Mouse (Mus musculus) lung, postnatal 0 days (tissue): ENCODE results near the gene Hspa4. TPM values are rescaled to one million over a fixed set of nuclear protein-coding genes. Genes with fewer than 3 reads are reported as not detected.

Experiments
- ATAC-seq: fragments of 200-750 bp; cut with Nextera tagmentation; 2 replicates; pipeline ENCODE4 v1.8.0; 2017; ENCODE audit warnings: moderate library complexity
- DNase-seq: peaks from one replicate; pipeline ENCODE4 v3.0.0-alpha.2; 2016; ENCODE audit warnings: low spot score
- H3K27ac ChIP-seq: fragments of 300-500 bp; sonication (generic); 2 replicates; pipeline ENCODE4 v1.5.1; 2014; ENCODE audit warnings: antibody characterized with exemption, mild to moderate bottlenecking, low read length, mixed read lengths
- H3K27me3 ChIP-seq: fragments of 300-500 bp; sonication (generic); replicated peaks from 2 replicates; pipeline ENCODE4 v1.6.1; 2014; ENCODE audit warnings: low read length, mixed read lengths; ENCODE audit not compliant: insufficient read depth
- H3K36me3 ChIP-seq: fragments of 300-500 bp; sonication (generic); 2 replicates; pipeline ENCODE4 v1.6.1; 2014; ENCODE audit warnings: low read length, mixed read lengths; ENCODE audit not compliant: insufficient read depth
- H3K4me1 ChIP-seq: fragments of 300-500 bp; sonication (generic); 2 replicates; pipeline ENCODE4 v1.6.1; 2014; ENCODE audit warnings: antibody characterized with exemption, low read depth, low read length, mixed read lengths; ENCODE audit not compliant: insufficient read depth
- H3K4me2 ChIP-seq: fragments of 300-500 bp; sonication (generic); replicated peaks from 2 replicates; pipeline ENCODE4 v1.6.1; 2014; ENCODE audit warnings: low read depth, mild to moderate bottlenecking, low read length, moderate library complexity, mixed read lengths
- H3K4me3 ChIP-seq: fragments of 300-500 bp; sonication (generic); 2 replicates; pipeline ENCODE4 v1.5.1; 2014; ENCODE audit warnings: low read depth, low read length
- H3K9ac ChIP-seq: fragments of 300-500 bp; sonication (generic); replicated peaks from 2 replicates; pipeline ENCODE4 v1.6.1; 2014; ENCODE audit warnings: low read depth, mild to moderate bottlenecking
- H3K9me3 ChIP-seq: fragments of 300-500 bp; sonication (generic); 2 replicates; pipeline ENCODE4 v1.6.1; 2016; ENCODE audit warnings: low read length, mixed read lengths
- CTCF ChIP-seq: IDR thresholded peaks from 2 replicates; pipeline ENCODE4 v1.5.1; 2016; ENCODE audit warnings: antibody characterized with exemption, mild to moderate bottlenecking
- EP300 ChIP-seq: IDR thresholded peaks from 2 replicates; pipeline ENCODE4 v1.6.1; 2016; ENCODE audit warnings: antibody characterized with exemption, mild to moderate bottlenecking, control low read depth
- WGBS: fragments of 180-500 bp; shearing (Covaris S2); extraction: QIAGEN DNeasy Blood & Tissue Kit; methylation state at CpG from one replicate; pipeline ENCODE4 v1.1.7; 2014; 5-methylcytosine and 5-hydroxymethylcytosine counted together
- polyA plus RNA-seq: library from polyadenylated mRNA; unstranded; fragments of >200 nt; fragmentation: Nextera tagmentation; extraction: Ambion mirVana; gene quantifications from 2 replicates; pipeline ENCODE4 v1.2.1, GENCODE M21; 2015

Gene Hspa4
- polyA plus RNA-seq, 1 experiment from 2014 or later: 42.0 TPM

GRCm38 (mm10) chr11:53307558-53308065 is 7.4 kb upstream of the Hspa4 start:
- ATAC-seq: peak; percentile 65

GRCm38 (mm10) chr11:53306965-53307364 is 6.7 kb upstream of the Hspa4 start:
- peak overlapping the region; percentile 90 for H3K27ac ChIP-seq
- TF ChIP-seq EP300 (no peak), CTCF (no peak)
- WGBS: 14% methylated on average over 2 of the region's 2 CpGs

More at GRCm38 (mm10) chr11:53307558-53308065, 7.4 kb upstream of the Hspa4 start:
- Histone ChIP-seq H3K4me3 (no peak overlapping the region), H3K4me1 (peaks cover 18% of the 10 kb centered on the region; the same call in 1 of the 2 replicates), H3K27ac (peak overlapping the region; percentile 90), H3K36me3 (no peaks in the 10 kb centered on the region), H3K9me3 (no peaks in the 10 kb centered on the region), H3K9ac (no peak overlapping the region), H3K27me3 (no peaks in the 10 kb centered on the region), H3K4me2 (no peak overlapping the region)
- 33% methylated on average over 10 of the region's 10 CpGs for WGBS
- DNase-seq: peak; percentile 89
- peak; percentile 77 for TF ChIP-seq EP300
- no peak for TF ChIP-seq CTCF

GRCm38 (mm10) chr11:53304044-53304840 is 4.0 kb upstream of the Hspa4 start:
- 82% methylated on average over 14 of the region's 14 CpGs for WGBS
- Histone ChIP-seq H3K4me3 (no peak overlapping the region), H3K36me3 (no peaks in the 10 kb centered on the region), H3K9ac (no peak overlapping the region), H3K27me3 (no peaks in the 10 kb centered on the region), H3K4me2 (no peak overlapping the region), H3K4me1 (peaks cover 24% of the 10 kb centered on the region; the same call in 1 of the 2 replicates), H3K27ac (no peak overlapping the region), H3K9me3 (no peaks in the 10 kb centered on the region)
- DNase-seq (no peak), ATAC-seq (no peak)
- TF ChIP-seq CTCF: no peak
- no peak for TF ChIP-seq EP300

More at GRCm38 (mm10) chr11:53306965-53307364, 6.7 kb upstream of the Hspa4 start:
- H3K9me3 ChIP-seq: no peaks in the 10 kb centered on the region
- no peak overlapping the region for H3K4me3 ChIP-seq
- no peaks in the 10 kb centered on the region for H3K36me3 ChIP-seq
- no peaks in the 10 kb centered on the region for H3K27me3 ChIP-seq
- H3K9ac ChIP-seq: no peak overlapping the region
- ATAC-seq (no peak), DNase-seq (peak; percentile 83)
- peaks cover 18% of the 10 kb centered on the region; the same call in 1 of the 2 replicates for H3K4me1 ChIP-seq
- H3K4me2 ChIP-seq: no peak overlapping the region

- Histone ChIP-seq H3K4me1 (peaks cover 14% of the 10 kb centered on the region; the same call in 1 of the 2 replicates), H3K36me3 (no peaks in the 10 kb centered on the region), H3K9ac (peak overlapping the region; percentile 96), H3K27ac (peak overlapping the region; percentile 99), H3K4me2 (peak overlapping the region; percentile 74), H3K27me3 (no peaks in the 10 kb centered on the region), H3K9me3 (no peaks in the 10 kb centered on the region), H3K4me3 (peak overlapping the region; percentile 98)
- no peak for TF ChIP-seq EP300
- TF ChIP-seq CTCF: no peak
- ATAC-seq: no peak
- no peak for DNase-seq
- 36% methylated on average over 9 of the region's 9 CpGs for WGBS
Observed at GRCm38 (mm10) chr11:53301167-53301515, 884 bp upstream of the Hspa4 start.

GRCm38 (mm10) chr11:53299551-53300329 is 517 bp downstream of the Hspa4 start:
- H3K36me3 ChIP-seq: no peaks in the 10 kb centered on the region
- H3K9me3 ChIP-seq: no peaks in the 10 kb centered on the region
- H3K27ac ChIP-seq: peak overlapping the region; percentile 99
- ATAC-seq: peak; percentile 59
- H3K27me3 ChIP-seq: no peaks in the 10 kb centered on the region
- H3K4me1 ChIP-seq: peaks cover 21% of the 10 kb centered on the region; the same call in 1 of the 2 replicates
- peak overlapping the region; percentile 96 for H3K9ac ChIP-seq
- H3K4me2 ChIP-seq: peak overlapping the region; percentile 74
- peak overlapping the region; percentile 98 for H3K4me3 ChIP-seq
- TF ChIP-seq CTCF (peak; percentile 19; the same call in 1 of the 2 replicates), EP300 (no peak)
- DNase-seq: peak; percentile 73
- WGBS: under 1% methylated on average over 64 of the region's 80 CpGs
